Mouse (Mus musculus) telencephalon, adult 2 months (tissue): Measurements from ENCODE around the gene Grwd1.

Experiments used
- DNase-seq: peaks from one replicate; pipeline ENCODE4 v3.0.0-alpha.2; 2011; ENCODE audit warnings: low read depth, low spot score

Gene Grwd1

DNA sequence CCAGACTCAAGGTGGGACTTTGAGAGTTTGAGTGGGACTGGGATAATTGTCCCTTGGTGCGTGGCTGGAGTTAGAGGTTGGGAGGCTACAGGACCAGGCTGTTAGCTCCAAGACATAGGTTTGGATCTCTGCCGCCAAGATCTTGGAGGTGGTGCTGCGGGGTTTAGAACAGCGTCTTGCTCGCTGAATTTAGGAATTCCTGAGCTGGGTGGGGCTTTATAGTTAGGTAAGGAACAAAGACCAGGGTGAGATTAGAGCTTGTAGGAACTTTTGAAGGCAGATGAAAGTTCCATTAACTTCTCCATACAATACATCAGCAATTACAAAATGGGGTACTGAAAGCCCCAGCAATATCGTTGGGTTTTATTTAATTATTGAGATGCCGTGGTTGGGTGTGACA is 30.7 kb downstream of the Grwd1 start:
- no peak for DNase-seq

DNA sequence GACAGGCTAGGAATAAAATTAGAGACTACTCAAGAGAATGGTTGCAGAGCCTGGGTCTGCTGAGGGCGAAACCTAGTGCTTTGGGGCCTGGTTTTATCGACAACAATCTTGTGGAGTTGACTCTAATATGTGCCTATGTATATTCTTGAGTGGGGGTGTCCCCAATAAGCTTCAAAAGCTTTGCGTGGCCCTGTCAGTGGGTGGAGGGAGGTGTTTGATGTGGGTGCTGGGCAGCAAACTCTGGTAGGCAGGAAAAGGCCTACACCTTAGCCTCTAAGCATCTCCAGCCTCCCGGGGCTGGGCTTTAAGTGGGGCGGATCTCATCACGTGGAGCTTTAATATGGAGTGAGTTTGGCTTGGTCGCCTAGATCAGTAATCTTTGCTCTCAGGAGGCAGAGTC is 31.8 kb downstream of the Grwd1 start:
- no peak for DNase-seq

DNA sequence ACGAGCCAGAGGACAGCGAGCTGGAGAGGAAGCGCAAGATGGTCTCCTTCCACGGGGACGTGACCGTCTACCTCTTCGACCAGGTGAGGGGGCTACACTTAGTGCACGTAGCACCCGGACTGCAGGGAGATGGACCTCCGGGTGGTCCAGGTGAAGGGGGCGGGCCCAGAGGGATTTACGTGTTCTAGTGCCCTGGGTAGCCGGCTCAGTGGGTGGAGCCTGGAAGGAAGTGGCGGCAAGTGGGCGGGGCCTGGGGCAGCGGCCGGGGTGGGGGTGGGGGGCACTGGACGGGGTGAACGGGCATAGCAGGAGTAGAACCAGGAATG is 32.3 kb downstream of the Grwd1 start:
- no peak for DNase-seq

DNA sequence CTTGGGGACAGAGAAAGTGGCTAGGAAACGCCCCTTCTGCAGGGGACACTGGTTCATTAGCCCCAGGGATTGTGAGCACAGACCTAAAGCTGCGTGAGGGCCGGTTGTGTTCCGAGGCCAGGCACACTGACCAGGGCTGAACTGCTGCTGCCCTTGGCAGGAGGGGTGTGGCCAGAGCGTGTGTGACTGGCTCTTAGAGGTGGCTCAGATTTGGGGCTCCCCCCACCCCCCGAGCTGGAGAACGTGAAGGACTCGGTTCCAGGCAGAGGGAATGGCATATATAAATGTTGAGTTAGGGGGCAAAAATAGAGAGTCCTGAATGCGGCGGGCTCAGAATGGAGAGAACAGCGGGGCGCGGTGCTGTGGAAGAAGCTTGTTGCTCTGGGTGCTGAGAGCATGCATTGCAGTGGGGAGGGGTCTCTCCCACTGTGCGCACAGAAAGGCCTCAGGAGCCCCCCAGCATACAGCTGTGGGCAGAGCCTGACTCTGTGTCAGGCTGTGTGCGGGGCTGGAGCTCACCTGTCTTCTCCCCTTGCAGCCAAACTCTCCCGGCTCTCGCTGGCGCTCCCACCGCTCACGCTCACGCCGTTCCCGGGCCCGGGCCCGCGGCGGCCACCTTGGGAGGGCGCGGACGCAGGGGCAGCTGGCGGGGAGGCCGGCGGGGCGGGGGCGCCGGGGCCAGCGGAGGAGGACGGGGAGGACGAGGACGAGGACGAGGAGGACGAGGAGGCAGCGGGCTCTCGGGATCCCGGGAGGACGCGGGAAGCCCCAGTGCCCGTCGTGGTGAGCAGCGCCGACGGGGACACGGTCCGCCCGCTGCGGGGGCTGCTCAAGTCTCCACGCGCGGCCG is 32.9 kb downstream of the Grwd1 start:
- no peak for DNase-seq

DNA sequence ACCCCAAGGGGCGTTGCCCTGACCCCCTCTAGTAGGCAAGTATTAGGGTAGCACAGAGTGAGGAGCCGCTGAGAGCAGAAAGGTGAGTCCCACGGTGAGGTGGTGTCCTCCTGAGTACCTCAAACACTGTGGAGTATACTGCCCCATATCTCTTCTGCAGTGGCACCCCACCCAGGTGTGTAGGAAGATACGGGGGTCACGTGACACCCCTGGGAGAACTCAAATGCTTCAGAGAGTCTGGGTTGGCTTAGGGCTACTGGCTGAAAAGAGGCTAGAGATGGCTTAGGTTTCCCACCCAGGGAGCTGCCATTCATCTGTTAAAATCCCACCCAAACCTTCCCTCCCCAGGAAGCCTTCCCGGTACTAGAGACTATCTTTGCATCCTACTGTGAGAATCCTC is 33.8 kb downstream of the Grwd1 start:
- DNase-seq: no peak

DNA sequence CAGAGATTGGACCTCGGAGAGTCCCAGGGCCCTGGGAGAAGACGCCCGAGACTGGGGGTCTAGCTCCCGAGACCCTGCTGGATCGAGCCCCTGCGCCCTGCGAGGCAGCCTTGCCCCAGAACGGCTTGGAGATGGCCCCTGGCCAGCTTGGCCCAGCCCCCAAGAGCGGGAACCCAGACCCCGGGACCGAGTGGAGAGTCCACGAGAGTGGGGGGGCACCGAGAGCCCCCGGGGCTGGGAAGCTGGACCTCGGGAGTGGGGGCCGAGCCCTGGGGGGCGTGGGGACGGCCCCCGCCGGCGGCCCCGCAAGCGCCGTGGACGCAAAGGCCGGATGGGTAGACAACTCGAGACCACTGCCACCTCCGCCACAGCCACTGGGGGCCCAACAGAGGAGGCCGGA is 35.8 kb downstream of the Grwd1 start:
- no peak for DNase-seq

DNA sequence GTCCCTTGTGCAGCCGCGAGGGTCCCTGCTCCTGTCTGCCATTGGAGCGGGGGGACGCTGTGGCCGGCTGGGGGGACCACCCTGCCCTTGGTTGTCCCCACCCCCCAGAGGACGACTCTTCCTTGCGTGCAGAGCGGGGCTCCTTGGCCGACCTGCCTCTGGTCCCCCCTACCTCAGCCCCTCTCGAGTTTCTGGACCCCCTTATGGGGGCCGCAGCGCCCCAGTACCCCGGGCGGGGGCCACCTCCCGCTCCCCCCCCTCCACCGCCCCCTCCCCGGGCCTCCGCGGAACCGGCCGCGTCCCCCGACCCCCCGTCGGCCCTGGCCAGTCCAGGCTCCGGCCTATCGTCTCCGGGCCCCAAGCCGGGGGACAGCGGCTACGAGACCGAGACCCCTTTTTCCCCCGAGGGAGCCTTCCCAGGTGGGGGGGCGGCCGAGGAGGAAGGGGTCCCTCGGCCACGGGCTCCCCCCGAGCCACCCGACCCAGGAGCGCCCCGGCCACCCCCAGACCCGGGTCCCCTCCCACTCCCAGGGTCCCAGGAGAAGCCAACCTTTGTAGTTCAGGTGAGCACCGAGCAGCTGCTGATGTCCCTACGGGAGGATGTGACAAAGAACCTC is 36.7 kb downstream of the Grwd1 start:
- no peak for DNase-seq

DNA sequence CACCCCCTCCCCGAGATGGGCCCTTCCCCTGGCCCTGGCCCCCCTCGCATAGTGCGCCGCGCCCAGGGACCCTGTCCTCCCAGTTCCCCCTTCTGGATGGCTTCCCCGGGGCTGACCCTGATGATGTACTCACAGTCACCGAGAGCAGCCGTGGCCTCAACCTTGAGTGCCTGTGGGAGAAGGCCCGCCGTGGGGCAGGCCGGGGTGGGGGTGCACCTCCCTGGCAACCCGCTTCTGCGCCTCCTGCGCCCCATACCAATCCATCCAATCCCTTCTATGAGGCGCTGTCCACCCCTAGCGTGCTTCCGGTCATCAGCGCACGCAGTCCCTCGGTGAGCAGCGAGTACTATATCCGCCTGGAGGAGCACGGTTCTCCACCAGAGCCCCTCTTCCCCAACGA is 37.5 kb downstream of the Grwd1 start:
- DNase-seq: no peak

DNA sequence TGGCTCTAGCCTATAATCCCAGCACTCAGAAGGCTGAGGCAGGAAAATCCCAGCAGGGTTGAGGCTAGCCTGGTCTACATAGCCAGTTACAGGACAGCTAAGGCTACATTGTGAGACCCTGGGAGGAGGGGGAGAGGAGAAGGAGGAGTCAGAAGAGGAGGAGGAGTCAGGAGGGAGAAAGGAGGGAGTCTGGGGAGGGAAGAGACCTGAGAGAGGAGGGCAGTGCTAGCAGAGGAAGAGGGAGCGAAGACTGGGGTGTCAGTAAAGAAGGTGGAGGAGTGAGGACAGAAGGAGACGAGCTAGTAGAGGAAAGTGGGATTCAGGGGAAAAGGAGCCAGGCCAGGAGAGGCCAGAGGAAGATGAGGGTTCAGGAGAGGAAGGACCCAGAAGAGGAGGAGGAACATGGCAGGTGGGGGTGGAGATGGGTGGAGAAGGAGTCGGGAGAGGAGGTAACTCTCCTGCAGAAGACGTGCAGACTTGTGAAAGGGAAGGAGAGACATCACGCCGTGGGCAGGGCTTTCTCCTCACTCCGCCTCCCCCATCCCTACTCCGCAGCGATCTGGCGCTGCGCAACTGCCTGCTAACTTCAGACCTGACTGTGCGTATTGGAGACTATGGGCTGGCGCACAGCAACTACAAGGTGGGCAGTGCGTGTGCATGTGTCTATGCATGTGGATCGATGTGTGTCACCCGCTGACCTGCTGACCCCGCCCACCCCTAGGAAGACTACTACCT is 38.8 kb downstream of the Grwd1 start:
- no peak for DNase-seq

DNA sequence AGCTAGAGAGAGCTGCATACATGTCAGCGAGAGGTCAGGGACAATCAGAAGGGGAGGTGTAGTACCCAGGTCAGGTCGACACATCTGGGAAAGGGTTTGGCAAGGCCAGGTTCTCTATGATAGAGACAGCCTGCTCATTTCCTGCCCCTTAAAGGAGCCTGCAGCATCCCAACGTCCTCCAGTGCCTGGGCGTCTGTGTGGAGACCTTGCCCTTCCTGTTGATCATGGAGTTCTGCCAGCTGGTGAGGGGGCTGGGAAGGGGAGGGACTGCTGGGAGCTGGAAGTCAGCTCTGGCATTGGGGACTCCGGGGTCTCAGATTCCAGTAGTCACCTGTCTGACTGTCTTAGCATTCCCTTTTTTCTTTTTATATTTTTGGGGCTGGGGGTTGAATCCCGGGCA is 40.0 kb downstream of the Grwd1 start:
- no peak for DNase-seq

DNA sequence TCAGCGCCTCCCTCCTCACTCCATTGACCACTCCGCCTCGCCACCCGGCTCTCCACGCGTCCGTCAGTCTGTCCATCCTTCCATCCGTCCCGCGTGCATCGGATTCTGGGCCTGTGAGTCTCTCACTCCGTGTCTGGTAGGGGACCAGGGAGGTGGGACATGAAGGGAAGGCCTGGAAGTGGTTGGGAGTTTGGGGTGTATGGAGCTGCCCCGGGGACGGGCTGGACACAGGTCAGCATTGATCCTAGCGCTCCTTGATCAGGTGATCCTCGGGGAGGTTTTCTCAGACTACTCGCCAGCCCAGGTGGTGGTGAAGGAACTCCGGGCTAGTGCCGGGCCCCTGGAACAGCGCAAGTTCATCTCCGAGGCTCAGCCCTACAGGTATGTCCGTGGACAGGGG is 43.1 kb downstream of the Grwd1 start:
- DNase-seq: no peak

DNA sequence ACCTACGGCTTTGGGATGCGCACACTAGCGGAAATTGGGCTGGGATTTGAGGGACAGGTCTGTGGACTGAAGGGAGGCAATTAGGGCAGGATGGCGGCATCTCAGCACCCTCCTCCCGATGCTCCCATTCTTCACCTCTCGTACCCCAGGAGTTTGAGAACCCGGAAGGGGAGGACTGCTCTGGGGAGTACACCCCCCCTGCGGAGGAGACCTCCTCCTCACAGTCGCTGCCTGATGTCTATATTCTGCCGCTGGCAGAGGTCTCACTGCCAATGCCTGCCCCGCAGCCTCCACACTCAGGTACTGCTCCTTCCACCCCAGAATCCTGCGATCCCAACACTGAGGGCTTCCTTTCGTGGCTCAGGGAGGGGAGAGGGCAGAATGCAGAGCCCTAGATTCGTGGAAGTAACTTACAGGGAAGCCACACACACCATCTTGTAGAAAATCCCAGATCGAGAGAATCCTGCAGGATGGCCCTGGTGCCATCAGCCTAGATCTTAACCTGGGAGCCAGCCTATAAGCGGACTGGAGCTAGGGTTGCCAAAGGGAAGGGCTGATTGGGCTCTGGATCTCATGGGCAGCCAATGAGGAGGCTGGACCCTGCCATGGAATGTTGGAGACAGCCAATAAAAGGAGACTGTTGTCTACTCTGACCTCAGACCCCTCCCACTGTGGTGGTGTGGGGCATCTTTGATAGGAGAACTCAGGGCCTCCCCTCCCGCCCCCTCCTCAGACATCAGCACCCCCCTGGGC is 43.9 kb downstream of the Grwd1 start:
- DNase-seq: peak; percentile 74

DNA sequence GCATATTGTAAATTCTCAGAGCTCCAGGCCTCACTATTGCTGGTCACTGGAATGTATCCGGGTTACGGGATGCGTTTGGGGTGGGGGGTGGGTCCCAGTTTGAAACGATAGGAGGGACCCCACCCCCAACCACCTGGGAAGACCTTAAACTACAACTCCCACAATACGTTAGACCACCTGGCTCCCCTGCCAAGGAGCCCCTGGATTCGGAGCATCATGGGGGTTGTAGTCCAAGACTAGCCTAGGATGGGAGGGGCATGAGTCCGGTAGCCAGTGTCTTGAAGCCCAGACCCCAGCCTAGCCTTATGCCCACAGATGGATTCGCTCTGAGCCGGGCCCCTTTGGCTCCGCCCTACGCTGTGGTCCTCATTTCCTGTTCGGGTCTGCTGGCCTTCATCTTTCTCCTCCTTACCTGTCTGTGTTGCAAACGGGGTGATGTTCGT is 44.6 kb downstream of the Grwd1 start:
- no peak for DNase-seq

DNA sequence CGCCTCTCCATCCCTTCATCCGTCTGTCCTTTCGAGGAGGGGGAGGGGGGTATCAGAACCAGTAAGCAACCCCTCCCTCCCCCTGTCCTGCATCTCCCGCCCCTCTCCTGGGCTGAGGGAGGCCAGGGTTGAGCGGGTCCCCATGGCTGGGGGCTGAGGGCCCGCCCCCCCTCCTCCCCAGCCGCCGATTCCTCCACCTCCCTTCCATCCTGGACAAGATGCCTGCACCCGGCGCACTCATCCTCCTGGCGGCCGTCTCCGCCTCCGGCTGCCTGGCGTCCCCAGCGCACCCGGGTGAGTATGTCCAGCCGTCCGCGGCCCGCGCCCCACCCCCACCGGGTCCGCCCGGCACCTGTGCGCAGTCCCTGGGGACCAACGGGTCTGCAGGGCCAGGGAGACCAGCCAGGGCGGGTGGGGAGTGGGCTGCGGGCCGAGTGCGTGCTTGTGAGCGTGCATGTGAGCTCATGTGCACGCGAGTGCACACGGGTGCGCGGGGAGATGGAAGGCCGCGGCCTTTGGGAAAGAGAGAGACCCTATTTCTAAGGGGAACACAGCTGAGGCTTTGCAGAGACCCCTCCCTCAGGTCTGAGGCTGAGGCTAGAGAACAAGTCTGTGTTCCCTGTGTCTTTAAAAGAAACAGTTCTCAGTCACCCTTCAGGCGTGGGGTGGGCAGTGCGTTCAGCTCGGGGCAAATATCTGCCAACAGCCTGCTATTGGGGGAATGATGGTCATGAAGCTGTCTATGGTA is 45.2 kb downstream of the Grwd1 start:
- no peak for DNase-seq

DNA sequence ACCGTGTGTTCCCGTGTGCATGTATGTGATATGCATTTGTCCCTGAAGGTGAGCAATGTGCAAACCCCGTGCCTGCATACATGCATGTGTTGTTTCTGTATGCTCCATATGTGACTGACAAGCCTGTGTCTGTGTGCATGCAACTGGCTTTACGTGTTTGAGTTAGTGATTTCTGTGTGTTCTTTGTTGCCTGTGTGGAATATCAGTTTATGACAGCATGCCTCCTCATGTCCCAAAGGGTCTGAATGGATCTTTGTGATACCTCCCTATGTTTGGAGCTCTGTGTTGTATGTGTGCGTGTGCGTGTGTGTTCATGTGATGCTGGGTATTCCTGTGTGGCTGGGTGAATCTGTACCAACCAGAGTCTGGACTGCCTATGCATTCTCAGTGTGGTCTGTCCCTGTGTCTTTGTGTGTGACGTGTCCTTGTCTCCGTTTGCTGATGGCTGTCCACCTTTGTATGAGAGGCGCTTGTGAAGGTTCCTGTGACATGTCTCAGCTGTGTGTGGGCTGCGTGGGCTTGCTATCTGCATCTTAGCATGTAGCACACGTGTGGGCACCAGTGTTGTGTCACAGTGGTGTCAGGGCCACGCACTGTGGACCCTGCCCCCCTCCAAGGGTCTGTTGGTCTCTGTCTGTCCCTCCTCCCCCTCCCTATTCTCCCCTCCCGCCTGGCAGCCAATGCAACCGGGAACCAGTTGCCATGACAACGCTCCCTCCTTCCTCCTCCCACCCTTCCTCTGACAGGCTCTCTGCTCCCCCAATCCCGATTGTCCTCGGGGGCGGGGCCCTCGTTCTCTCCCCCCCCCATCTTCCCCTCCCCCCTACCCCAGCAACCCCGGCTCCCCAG is 46.0 kb downstream of the Grwd1 start, which contains the start of gene Sult2b1:
Gene Sult2b1, minus strand, starts transcription at position 146 of the 849 bp plus-strand sequence.
- DNase-seq: peak; percentile 97

DNA sequence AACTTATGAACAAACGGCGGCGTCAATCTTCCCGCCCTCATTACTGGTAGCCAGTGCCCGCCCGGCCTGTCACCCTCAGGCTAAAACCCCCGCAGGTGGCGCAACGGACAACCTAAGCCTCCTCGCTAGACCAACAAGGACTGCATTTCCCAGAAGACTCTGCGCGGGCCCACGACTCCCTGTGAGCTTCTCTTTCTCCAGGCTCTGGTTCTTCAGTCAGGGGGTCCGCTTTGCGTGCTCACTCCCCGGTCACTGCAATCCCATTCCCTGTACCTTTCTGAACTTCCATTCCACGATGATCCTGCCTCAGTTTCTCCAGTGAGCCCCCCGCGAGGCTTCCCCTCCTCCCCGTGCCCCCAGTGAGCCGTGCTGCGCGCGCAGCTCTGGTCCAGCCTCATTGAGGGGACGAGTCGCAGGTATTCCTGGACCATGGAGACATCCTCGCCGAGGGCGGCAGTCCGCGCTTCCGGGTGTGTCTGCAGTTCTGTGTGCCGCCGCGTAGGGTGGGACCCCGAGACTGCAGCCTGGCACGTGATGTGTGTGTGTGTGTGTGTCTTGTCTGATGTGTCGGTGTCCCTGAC is 47.1 kb downstream of the Grwd1 start, which contains the start of gene Lmtk3:
Gene Lmtk3, plus strand, starts transcription at position 228 of the 581 bp plus-strand sequence.
- DNase-seq: peak; percentile 77

DNA sequence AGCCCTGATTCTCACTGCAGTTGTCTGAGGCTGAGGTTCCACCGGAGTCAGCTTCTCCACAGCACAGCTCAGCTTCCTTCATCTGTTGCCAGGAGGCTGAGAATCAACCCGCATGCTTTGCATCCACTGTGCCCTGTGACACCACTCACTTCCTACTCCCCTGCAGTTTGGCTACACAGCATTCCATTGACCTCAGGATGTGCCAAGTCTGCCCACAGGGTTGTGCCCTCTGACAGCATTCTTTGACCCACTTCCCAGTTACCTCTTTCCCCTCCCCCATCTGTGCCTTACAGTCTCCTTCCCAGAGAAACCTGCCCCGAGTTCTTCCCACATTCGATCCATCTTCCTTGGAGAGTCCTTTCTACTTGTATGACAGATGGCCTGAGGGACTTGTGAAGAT is 48.5 kb downstream of the Grwd1 start:
- DNase-seq: no peak

DNA sequence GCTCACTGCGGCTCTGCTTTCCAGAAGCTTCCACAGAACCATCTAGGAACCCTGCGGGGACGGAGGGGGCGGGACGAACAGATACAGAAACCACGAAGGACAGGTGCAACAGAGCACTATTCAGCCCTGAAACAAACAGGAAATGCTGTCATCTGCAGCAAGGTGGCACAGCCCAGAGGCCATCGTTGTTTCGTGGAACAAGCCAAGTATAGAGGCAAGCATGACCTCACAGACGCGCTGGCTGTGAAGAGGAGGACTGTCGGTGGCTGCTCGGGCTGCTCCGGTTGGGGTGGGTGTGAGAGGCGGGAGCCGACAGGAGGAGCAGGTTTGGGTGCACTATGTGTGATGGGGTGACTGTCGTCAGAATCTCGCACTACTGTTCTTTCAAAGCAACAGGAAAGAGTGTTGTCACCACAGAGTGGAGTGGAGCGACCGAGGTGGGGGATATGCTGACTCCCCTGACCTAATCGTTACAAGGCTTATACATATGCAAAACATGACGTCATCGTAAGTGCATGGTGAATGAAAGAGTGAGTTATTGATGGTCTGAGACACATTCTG is 51.6 kb downstream of the Grwd1 start:
- no peak for DNase-seq

DNA sequence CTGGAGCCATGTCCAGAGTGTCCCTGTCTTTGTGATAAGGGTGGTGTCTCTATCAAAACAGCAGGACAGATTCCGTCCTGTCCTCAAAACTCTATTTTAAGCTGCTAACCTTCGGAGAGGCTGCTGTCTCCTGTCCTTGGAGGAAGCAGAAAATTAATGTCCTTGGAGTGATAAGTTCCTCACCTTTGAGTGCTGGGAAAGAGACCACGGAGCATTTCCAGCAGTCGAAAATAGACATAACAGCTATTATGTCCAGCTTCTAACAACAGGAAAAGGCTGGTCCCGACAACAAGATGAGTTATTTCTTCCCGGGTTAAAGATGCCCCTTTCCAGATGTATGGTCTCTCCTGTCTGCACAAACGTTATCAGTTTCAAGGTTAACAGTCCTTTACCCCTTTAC is 55.5 kb downstream of the Grwd1 start:
- no peak for DNase-seq
